9 mouse cellular contexts compared by ENCODE assay signal in the genomic region with DNA sequence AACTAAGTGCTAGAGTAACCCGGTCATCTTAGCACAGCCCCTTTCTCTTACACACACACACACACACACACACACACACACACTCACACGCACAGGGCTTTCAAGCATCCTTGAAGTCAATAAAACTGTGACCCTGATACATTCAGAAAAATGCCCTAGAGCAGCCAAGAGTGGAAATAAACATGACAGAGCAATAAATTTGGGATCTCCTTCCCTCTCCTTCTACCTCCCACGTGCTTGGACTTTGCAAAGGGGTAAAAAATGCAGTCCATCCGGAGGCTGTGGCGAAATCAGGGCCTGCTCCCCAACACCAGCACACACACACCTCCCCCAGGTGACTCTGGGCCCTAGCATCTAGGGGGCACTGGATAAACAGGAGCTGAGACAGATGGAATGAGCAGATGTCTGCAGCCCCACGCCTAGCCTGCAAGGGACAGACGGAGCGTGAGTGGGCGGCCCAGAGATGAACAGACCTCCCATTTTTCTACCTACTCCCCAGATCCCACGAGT.
DNase-seq lines count a peak whose midpoint lies in the region; ATAC-seq and TF ChIP-seq lines count a peak whose summit lies in the region.
"Had no signal": no experiment of that assay in that cellular context is flagged by ENCODE, and none has a peak within 500 bp of the region (broad histone marks: within the 10 kb centered on the region; RNA-seq: fewer than 3 reads in every experiment).

No protein-coding gene starts in this region.

- H3K4me1 ChIP-seq in E14TG2a.4 (replicated peaks; ENCODE audit: low read depth, low read length): peaks cover 43% of the 10 kb centered on the region
- H3K4me1 ChIP-seq in kidney, adult 2 months (ENCODE audit: control insufficient read depth, insufficient read depth, low read length): no peaks in the 10 kb centered on the region
- H3K4me1 ChIP-seq: hindbrain, embryonic 15.5 days had no signal

- no peak for TF ChIP-seq CTCF in E14TG2a.4 (conservative IDR thresholded peaks at IDR 0.05; ENCODE audit: low read length)
- no peak for TF ChIP-seq CTCF in kidney, adult 2 months (conservative IDR thresholded peaks at IDR 0.05; ENCODE audit: insufficient read depth, insufficient read length, low read depth, low read length)

- no peaks in the 10 kb centered on the region for H3K36me3 ChIP-seq in E14TG2a.4 (ENCODE audit: insufficient read depth, low read length)
- H3K36me3 ChIP-seq in kidney, adult 2 months (ENCODE audit: control insufficient read depth, insufficient read depth, low read length): no peaks in the 10 kb centered on the region
- H3K36me3 ChIP-seq: hindbrain, embryonic 15.5 days had no signal

- no peak overlapping the region for H3K27ac ChIP-seq in kidney, adult 2 months (ENCODE audit: insufficient read depth, low read depth, low read length)
- H3K27ac ChIP-seq: gastrocnemius, adult 2 months; hindbrain, embryonic 15.5 days had no signal

- WGBS in kidney, adult 2 months: 46% methylated on average over 10 of the region's 10 CpGs

- ATAC-seq in activated CD4-positive, CD25-positive, alpha-beta regulatory T cell, adult 4 months: no peak

- no peak for TF ChIP-seq POLR2A in kidney, adult 2 months (IDR thresholded peaks at IDR 0.05; ENCODE audit: low read depth, low read length)

- peak; percentile 41 for DNase-seq in adrenal gland, adult 8-10 months
- peak; percentile 54 for DNase-seq in kidney, adult 2 months
- DNase-seq in layer of hippocampus, postnatal 25 days (ENCODE audit: extremely low spot score in 1 of 2, low spot score in 1 of 2): peak; percentile 19 to 23
- DNase-seq in gastrocnemius, postnatal 14 days: no peak
- no peak for DNase-seq in spleen, postnatal 10 days (ENCODE audit: low spot score in 2 of 2)
- DNase-seq: gastrocnemius, adult 2 months had no signal

- intact Hi-C loops in gastrocnemius, postnatal 14 days (cut with DNase I; ENCODE audit: low total_unique reads): no loop called here

- H3K4me3 ChIP-seq in E14TG2a.4 (replicated peaks; ENCODE audit: low read length): peak overlapping the region; percentile 41; the same call in 1 of the 2 replicates
- H3K4me3 ChIP-seq in kidney, adult 2 months (ENCODE audit: insufficient read depth, low read depth, low read length): no peak overlapping the region
- H3K4me3 ChIP-seq: gastrocnemius, adult 2 months; hindbrain, embryonic 15.5 days had no signal

- H3K27me3 ChIP-seq in E14TG2a.4 (ENCODE audit: insufficient read depth, low read length): no peaks in the 10 kb centered on the region
- H3K27me3 ChIP-seq in kidney, adult 2 months (replicated peaks; ENCODE audit: control insufficient read depth, insufficient read depth, low read length): no peaks in the 10 kb centered on the region
- H3K27me3 ChIP-seq: hindbrain, embryonic 15.5 days had no signal

- no peaks in the 10 kb centered on the region for H3K9me3 ChIP-seq in E14TG2a.4 (ENCODE audit: low read length)
- H3K9me3 ChIP-seq: hindbrain, embryonic 15.5 days had no signal

Comparison
In these comparisons a context has a peak if more than half of its experiments do, and no peak if none do; other contexts are left out.
1. DNase-seq: peak in adrenal gland, adult 8-10 months (single experiment), kidney, adult 2 months (single experiment) and layer of hippocampus, postnatal 25 days (2 of 2); none in gastrocnemius, postnatal 14 days (single experiment) and spleen, postnatal 10 days (0 of 2).